Mouse (Mus musculus) bone marrow macrophage, adult 2 months (primary cell): ENCODE measurements at regions not wholly inside any gene's neighbourhood (a gene's known extent, or its start where the extent isn't known, plus 50 kb on each side); places are given as distances from the start of the nearest gene placed in this dataset.

Experiments
- CTCF ChIP-seq: IDR thresholded peaks from 2 replicates; pipeline ENCODE4 v1.5.1; 2012; ENCODE audit warnings: low read depth, mild to moderate bottlenecking, low read length, moderate library complexity
- POLR2A ChIP-seq: IDR thresholded peaks from 2 replicates; pipeline ENCODE4 v1.6.1; 2012; ENCODE audit warnings: mild to moderate bottlenecking, low read depth, low read length, borderline replicate concordance

- TF ChIP-seq CTCF (no peak), POLR2A (no peak)
These were observed 61.8 kb upstream of the Thy1 start for GRCm38 (mm10) chr9:43981376-43981775.
